Comparison of ENCODE assay signal across 26 mouse cellular contexts in the genomic region with DNA sequence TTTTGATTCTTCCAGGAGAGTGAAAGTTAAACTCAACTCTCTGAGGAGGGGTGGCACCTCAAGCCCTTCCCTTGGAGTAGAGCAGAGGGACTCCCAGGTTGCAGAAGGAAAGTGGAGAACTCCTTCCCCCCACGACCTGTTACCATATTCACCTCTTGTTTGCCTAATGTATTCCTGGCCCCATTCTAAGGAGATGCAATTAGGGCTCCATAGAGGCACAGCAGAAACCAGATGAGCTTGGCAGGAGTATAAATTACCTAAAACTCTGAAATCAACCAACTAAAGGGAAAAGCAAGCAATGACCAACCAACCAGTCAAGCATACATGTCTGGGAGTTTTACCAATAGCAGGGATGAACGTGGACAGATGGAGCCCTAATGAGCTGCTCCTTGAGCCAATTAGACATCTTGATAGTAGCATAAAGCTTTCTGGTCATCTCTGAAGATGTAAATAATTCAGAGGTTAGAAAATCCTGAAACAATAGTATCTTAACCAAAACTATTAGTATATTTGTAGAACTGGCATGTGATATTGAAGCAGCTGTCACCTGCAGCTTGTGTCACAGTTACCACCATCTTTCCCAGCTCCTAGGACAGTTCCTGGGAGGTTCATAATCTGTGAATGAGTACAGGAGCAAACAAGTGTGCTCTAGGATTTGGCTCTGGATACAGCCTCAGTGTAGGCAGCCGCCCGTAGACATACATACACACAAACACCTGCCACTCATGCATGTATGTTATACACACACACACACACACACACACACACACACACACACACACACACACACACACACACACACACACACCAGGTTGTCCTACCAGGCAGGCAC.
DNase-seq lines count a peak whose midpoint lies in the region; ATAC-seq and TF ChIP-seq lines count a peak whose summit lies in the region.
"Had no signal": no experiment of that assay in that cellular context is flagged by ENCODE, and none has a peak within 500 bp of the region (broad histone marks: within the 10 kb centered on the region; RNA-seq: fewer than 3 reads in every experiment).

No protein-coding gene starts in this region.

- no peak for TF ChIP-seq CTCF in forebrain, postnatal 0 days (IDR thresholded peaks at IDR 0.05; ENCODE audit: low read depth)

- no peaks in the 10 kb centered on the region for H3K9me3 ChIP-seq in forebrain, embryonic 14.5 days (replicated peaks; ENCODE audit: control insufficient read depth, low read length)
- H3K9me3 ChIP-seq in forebrain, postnatal 0 days (ENCODE audit: low read length), result no peaks in the 10 kb centered on the region
- H3K9me3 ChIP-seq in heart, embryonic 11.5 days (replicated peaks; ENCODE audit: control insufficient read depth, low read length), result no peaks in the 10 kb centered on the region
- H3K9me3 ChIP-seq: embryonic facial prominence, embryonic 10.5 days; embryonic facial prominence, embryonic 13.5 days; heart, embryonic 13.5 days; hindbrain, embryonic 12.5 days had no signal

- H3K4me3 ChIP-seq in forebrain, embryonic 14.5 days (ENCODE audit: low read depth, low read length), result no peak overlapping the region
- H3K4me3 ChIP-seq in forebrain, postnatal 0 days (ENCODE audit: low read depth, low read length), result no peak overlapping the region
- H3K4me3 ChIP-seq in heart, embryonic 11.5 days (ENCODE audit: low read depth, low read length), result no peak overlapping the region
- H3K4me3 ChIP-seq: embryonic facial prominence, embryonic 10.5 days; embryonic facial prominence, embryonic 13.5 days; erythroblast, embryonic 14.5 days; gastrocnemius, adult 2 months; heart, embryonic 13.5 days; hindbrain, embryonic 12.5 days had no signal

- no peaks in the 10 kb centered on the region for H3K4me1 ChIP-seq in forebrain, embryonic 14.5 days (ENCODE audit: control insufficient read depth, insufficient read depth, low read length)
- H3K4me1 ChIP-seq in forebrain, postnatal 0 days (ENCODE audit: insufficient read depth), result no peaks in the 10 kb centered on the region
- no peaks in the 10 kb centered on the region for H3K4me1 ChIP-seq in heart, embryonic 11.5 days (ENCODE audit: control insufficient read depth, insufficient read depth, low read length)
- H3K4me1 ChIP-seq: embryonic facial prominence, embryonic 10.5 days; embryonic facial prominence, embryonic 13.5 days; heart, embryonic 13.5 days; hindbrain, embryonic 12.5 days had no signal

- WGBS in forebrain, embryonic 14.5 days, result 52% methylated on average over 4 of the region's 4 CpGs
- 59% methylated on average over 4 of the region's 4 CpGs for WGBS in forebrain, postnatal 0 days
- WGBS in heart, embryonic 11.5 days (ENCODE audit: insufficient replicate concordance), result 74% methylated on average over 4 of the region's 4 CpGs

- H3K4me2 ChIP-seq in forebrain, embryonic 14.5 days (ENCODE audit: low read length), result no peak overlapping the region
- no peak overlapping the region for H3K4me2 ChIP-seq in forebrain, postnatal 0 days (ENCODE audit: low read depth)
- H3K4me2 ChIP-seq in heart, embryonic 11.5 days, result no peak overlapping the region
- H3K4me2 ChIP-seq: embryonic facial prominence, embryonic 13.5 days; heart, embryonic 13.5 days; hindbrain, embryonic 12.5 days had no signal

- no peak overlapping the region for H3K9ac ChIP-seq in forebrain, embryonic 14.5 days (ENCODE audit: low read length)
- H3K9ac ChIP-seq in forebrain, postnatal 0 days, result no peak overlapping the region
- no peak overlapping the region for H3K9ac ChIP-seq in heart, embryonic 11.5 days (ENCODE audit: low read depth, low read length)
- H3K9ac ChIP-seq: embryonic facial prominence, embryonic 13.5 days; heart, embryonic 13.5 days; hindbrain, embryonic 12.5 days had no signal

- H3K27me3 ChIP-seq in forebrain, embryonic 14.5 days (replicated peaks; ENCODE audit: control insufficient read depth, insufficient read depth, low read length), result no peaks in the 10 kb centered on the region
- H3K27me3 ChIP-seq in forebrain, postnatal 0 days (ENCODE audit: insufficient read depth, low read length), result no peaks in the 10 kb centered on the region
- H3K27me3 ChIP-seq in heart, embryonic 11.5 days (ENCODE audit: control insufficient read depth, insufficient read depth, low read length), result no peaks in the 10 kb centered on the region
- H3K27me3 ChIP-seq: embryonic facial prominence, embryonic 13.5 days; heart, embryonic 13.5 days; hindbrain, embryonic 12.5 days had no signal

- intact Hi-C loops in left cerebral cortex, postnatal 4 days (cut with DNase I), result no loop called here
- intact Hi-C loops in left cerebral cortex, postnatal 25 days (cut with DNase I), result no loop called here

- H3K27ac ChIP-seq in forebrain, embryonic 14.5 days (ENCODE audit: low read depth, low read length), result no peak overlapping the region
- no peak overlapping the region for H3K27ac ChIP-seq in forebrain, postnatal 0 days (ENCODE audit: low read depth, low read length)
- no peak overlapping the region for H3K27ac ChIP-seq in heart, embryonic 11.5 days (ENCODE audit: low read depth, low read length)
- H3K27ac ChIP-seq: embryonic facial prominence, embryonic 10.5 days; embryonic facial prominence, embryonic 13.5 days; gastrocnemius, adult 2 months; heart, embryonic 13.5 days; hindbrain, embryonic 12.5 days had no signal

- no peaks in the 10 kb centered on the region for H3K36me3 ChIP-seq in forebrain, embryonic 14.5 days (ENCODE audit: control insufficient read depth, insufficient read depth, low read length)
- H3K36me3 ChIP-seq in forebrain, postnatal 0 days (ENCODE audit: insufficient read depth), result no peaks in the 10 kb centered on the region
- H3K36me3 ChIP-seq in heart, embryonic 11.5 days (ENCODE audit: control insufficient read depth, insufficient read depth, low read length), result no peaks in the 10 kb centered on the region
- H3K36me3 ChIP-seq: embryonic facial prominence, embryonic 10.5 days; embryonic facial prominence, embryonic 13.5 days; heart, embryonic 13.5 days; hindbrain, embryonic 12.5 days had no signal

- peak; percentile 69 for ATAC-seq in forebrain, embryonic 14.5 days
- no peak for ATAC-seq in forebrain, postnatal 0 days
- ATAC-seq in heart, embryonic 11.5 days (replicated peaks; ENCODE audit: insufficient number of reproducible peaks, low FRiP score, low TSS enrichment), result no peak
- ATAC-seq: activated CD4-positive, CD25-positive, alpha-beta regulatory T cell, adult 4 months; intestine, postnatal 0 days had no signal

- peak; percentile 64 to 69 for DNase-seq in cerebellum, postnatal 10 days
- DNase-seq in cerebellum, adult 11-12 months, result no peak
- peak; percentile 61 for DNase-seq in forebrain, embryonic 14.5 days (ENCODE audit: low spot score)
- no peak for DNase-seq in forebrain, postnatal 0 days
- peak; percentile 71 for DNase-seq in heart, adult 11 months
- peak; percentile 23 for DNase-seq in left cerebral cortex, postnatal 4 days
- no peak for DNase-seq in left cerebral cortex, postnatal 25 days (ENCODE audit: low spot score in 2 of 2)
- DNase-seq: adrenal gland, adult 8-10 months; adrenal gland, postnatal 25 days; cerebellum, adult 2 months; cerebellum, adult 9-11 months; embryo, embryonic 11 days; gastrocnemius, adult 2 months; gastrocnemius, postnatal 14 days; heart, adult 18-20 months; heart, postnatal 14 days; heart, postnatal 4 days; kidney, adult 2 months had no signal

Comparison
In these comparisons a context has a peak if more than half of its experiments do, and no peak if none do; other contexts are left out.
1. DNase-seq: peak in cerebellum, postnatal 10 days (2 of 2), forebrain, embryonic 14.5 days (single experiment), heart, adult 11 months (single experiment) and left cerebral cortex, postnatal 4 days (single experiment); none in cerebellum, adult 11-12 months (single experiment), forebrain, postnatal 0 days (single experiment) and left cerebral cortex, postnatal 25 days (0 of 2).